13 mouse cellular contexts compared by ENCODE assay signal in the genomic region with DNA sequence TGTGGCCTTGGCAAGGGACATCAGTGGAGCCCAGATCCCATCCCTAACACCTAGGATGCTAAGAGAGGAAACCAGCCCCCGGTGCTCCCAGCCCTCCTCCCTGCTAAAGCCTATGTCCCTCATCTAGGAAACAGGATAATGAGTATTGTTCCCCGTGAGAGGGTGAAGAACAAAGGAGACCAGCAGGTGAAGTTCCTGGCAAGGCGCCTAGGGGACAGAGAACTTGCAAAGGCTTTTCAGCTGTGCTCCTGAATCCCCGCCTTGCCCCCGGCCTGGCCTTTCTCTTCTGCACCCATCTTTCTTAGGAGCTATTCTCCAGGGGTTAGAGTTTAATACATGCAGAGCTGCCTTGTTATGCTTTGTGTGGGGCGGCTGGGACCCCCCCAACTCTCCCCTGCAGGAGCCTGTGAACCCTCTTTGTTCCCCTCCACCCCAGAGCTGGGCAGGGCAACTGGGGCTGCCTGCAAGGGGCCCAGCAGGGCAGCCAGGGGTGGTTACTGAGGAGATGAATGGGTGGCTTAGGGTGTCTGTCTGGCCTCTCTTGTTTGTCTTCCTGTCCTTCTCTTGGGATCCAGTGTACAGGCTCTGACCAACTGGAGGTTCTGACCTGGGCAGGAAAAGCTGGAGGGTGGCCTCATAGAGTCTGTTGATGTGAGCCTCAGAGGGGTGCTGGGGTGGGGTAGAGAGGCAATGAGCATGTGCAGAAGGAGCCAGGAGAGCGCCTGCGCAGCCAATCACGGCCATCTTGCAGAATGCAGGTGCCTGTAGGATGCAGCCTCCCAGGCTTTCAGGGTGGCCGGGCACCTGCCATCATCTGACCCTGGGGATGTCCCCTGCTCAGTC. TPM values are rescaled to one million over a fixed set of nuclear protein-coding genes. Genes with fewer than 3 reads are reported as not detected.
A peak's percentile ranks its signal among the peaks of the same experiment; 100 is the strongest.
DNase-seq lines count a peak whose midpoint lies in the region; ATAC-seq lines count a peak whose summit lies in the region.
"Had no signal": no experiment of that assay in that cellular context is flagged by ENCODE, and none has a peak within 500 bp of the region (broad histone marks: within the 10 kb centered on the region; RNA-seq: fewer than 3 reads in every experiment).

No protein-coding gene starts in this region.

- H3K9me3 ChIP-seq in neural tube, embryonic 11.5 days (ENCODE audit: control insufficient read depth, low read length): no peaks in the 10 kb centered on the region
- H3K9me3 ChIP-seq in forebrain, embryonic 14.5 days (replicated peaks; ENCODE audit: control insufficient read depth, low read length): no peaks in the 10 kb centered on the region
- no peaks in the 10 kb centered on the region for H3K9me3 ChIP-seq in midbrain, embryonic 11.5 days (ENCODE audit: control insufficient read depth, low read length)
- H3K9me3 ChIP-seq: limb, embryonic 15.5 days had no signal

- H3K4me1 ChIP-seq in neural tube, embryonic 11.5 days (ENCODE audit: control insufficient read depth, insufficient read depth, low read length): peaks cover 44% of the 10 kb centered on the region
- peaks cover 21% of the 10 kb centered on the region for H3K4me1 ChIP-seq in forebrain, embryonic 14.5 days (ENCODE audit: control insufficient read depth, insufficient read depth, low read length)
- H3K4me1 ChIP-seq in midbrain, embryonic 11.5 days (ENCODE audit: control insufficient read depth, insufficient read depth, low read length): peaks cover 53% of the 10 kb centered on the region

- no peak for DNase-seq in neural tube, embryonic 11.5 days (ENCODE audit: low spot score)
- no peak for DNase-seq in neural tube, embryonic 10.5 days (ENCODE audit: extremely low spot score, low spot score)
- no peak for DNase-seq in forebrain, embryonic 14.5 days (ENCODE audit: low spot score)
- peak; percentile 89 for DNase-seq in midbrain, embryonic 11.5 days (ENCODE audit: low spot score, missing footprints)
- DNase-seq in urinary bladder, postnatal 36 days (ENCODE audit: low spot score in 2 of 2): no peak
- DNase-seq in B cell, adult 2 months: no peak
- DNase-seq: adrenal gland, postnatal 25 days; gastrocnemius, postnatal 25 days; kidney, postnatal 4 days; thymus, postnatal 4 days had no signal

- no peaks in the 10 kb centered on the region for H3K27me3 ChIP-seq in neural tube, embryonic 11.5 days (ENCODE audit: control insufficient read depth, insufficient read depth, low read length)
- H3K27me3 ChIP-seq in forebrain, embryonic 14.5 days (replicated peaks; ENCODE audit: control insufficient read depth, insufficient read depth, low read length): no peaks in the 10 kb centered on the region
- H3K27me3 ChIP-seq in midbrain, embryonic 11.5 days (ENCODE audit: control insufficient read depth, insufficient read depth, low read length): no peaks in the 10 kb centered on the region
- H3K27me3 ChIP-seq: limb, embryonic 15.5 days had no signal

- no peaks in the 10 kb centered on the region for H3K36me3 ChIP-seq in neural tube, embryonic 11.5 days (ENCODE audit: control insufficient read depth, insufficient read depth, low read length)
- 0 out of 2 replicates have a peak, but pooled peaks cover 3% of the 10 kb centered on the region for H3K36me3 ChIP-seq in forebrain, embryonic 14.5 days (ENCODE audit: control insufficient read depth, insufficient read depth, low read length)
- no peaks in the 10 kb centered on the region for H3K36me3 ChIP-seq in midbrain, embryonic 11.5 days (ENCODE audit: control insufficient read depth, insufficient read depth, low read length)

- no peak for ATAC-seq in neural tube, embryonic 11.5 days (ENCODE audit: insufficient read depth, low FRiP score, low TSS enrichment)
- no peak for ATAC-seq in forebrain, embryonic 14.5 days
- peak; percentile 79 for ATAC-seq in midbrain, embryonic 11.5 days (ENCODE audit: low FRiP score)
- ATAC-seq in activated CD4-positive, CD25-positive, alpha-beta regulatory T cell, adult 4 months: no peak

- no peak overlapping the region for H3K9ac ChIP-seq in neural tube, embryonic 11.5 days (ENCODE audit: low read length)
- H3K9ac ChIP-seq in forebrain, embryonic 14.5 days (ENCODE audit: low read length): peak overlapping the region; percentile 14
- peak overlapping the region; percentile 4 for H3K9ac ChIP-seq in midbrain, embryonic 11.5 days (ENCODE audit: low read length)
- H3K9ac ChIP-seq: limb, embryonic 15.5 days had no signal

- no peak overlapping the region for H3K4me3 ChIP-seq in neural tube, embryonic 11.5 days (ENCODE audit: low read depth, low read length)
- no peak overlapping the region for H3K4me3 ChIP-seq in forebrain, embryonic 14.5 days (ENCODE audit: low read depth, low read length)
- no peak overlapping the region for H3K4me3 ChIP-seq in midbrain, embryonic 11.5 days (ENCODE audit: low read depth, low read length)
- H3K4me3 ChIP-seq: left cerebral cortex, adult 2 months; limb, embryonic 15.5 days had no signal

- H3K4me2 ChIP-seq in neural tube, embryonic 11.5 days (ENCODE audit: low read depth): no peak overlapping the region
- no peak overlapping the region for H3K4me2 ChIP-seq in forebrain, embryonic 14.5 days (ENCODE audit: low read length)
- H3K4me2 ChIP-seq in midbrain, embryonic 11.5 days: no peak overlapping the region
- H3K4me2 ChIP-seq: limb, embryonic 15.5 days had no signal

- WGBS in neural tube, embryonic 11.5 days: 47% methylated on average over 10 of the region's 10 CpGs
- WGBS in forebrain, embryonic 14.5 days: 34% methylated on average over 10 of the region's 10 CpGs
- WGBS in midbrain, embryonic 11.5 days: 33% methylated on average over 10 of the region's 10 CpGs

- peak overlapping the region; percentile 45 for H3K27ac ChIP-seq in neural tube, embryonic 11.5 days (ENCODE audit: low read depth, low read length)
- H3K27ac ChIP-seq in forebrain, embryonic 14.5 days (ENCODE audit: low read depth, low read length): no peak overlapping the region
- peak overlapping the region; percentile 80 for H3K27ac ChIP-seq in midbrain, embryonic 11.5 days (ENCODE audit: low read depth, low read length)
- H3K27ac ChIP-seq: left cerebral cortex, adult 2 months; limb, embryonic 15.5 days had no signal

RNA-seq across cellular contexts. Expression of gene Glod4, which starts 16.9 kb away (rescaled TPM):
- polyA plus RNA-seq in neural tube, embryonic 11.5 days (2014; fragmentation: Nextera tagmentation; extraction: Ambion mirVana): 116 and 118 TPM in 2 replicates
- 137 and 144 TPM in 2 replicates for polyA plus RNA-seq in forebrain, embryonic 14.5 days (2014; fragmentation: Nextera tagmentation; extraction: Ambion mirVana)
- polyA plus RNA-seq in midbrain, embryonic 11.5 days (2014; fragmentation: Nextera tagmentation; extraction: Ambion mirVana): 131 and 138 TPM in 2 replicates
- polyA plus RNA-seq in activated CD4-positive, CD25-positive, alpha-beta regulatory T cell, adult 4 months (2017; shearing (Covaris generic)): 10 to 100 TPM; 82.6 to 96.9 TPM

RNA-seq across cellular contexts. Expression of gene Mrm3, which starts 16.9 kb away (rescaled TPM):
- polyA plus RNA-seq in neural tube, embryonic 11.5 days (2014; fragmentation: Nextera tagmentation; extraction: Ambion mirVana): 18.6 and 18.8 TPM in 2 replicates
- polyA plus RNA-seq in forebrain, embryonic 14.5 days (2014; fragmentation: Nextera tagmentation; extraction: Ambion mirVana): 21.6 and 23.8 TPM in 2 replicates
- 19.5 and 20.1 TPM in 2 replicates for polyA plus RNA-seq in midbrain, embryonic 11.5 days (2014; fragmentation: Nextera tagmentation; extraction: Ambion mirVana)
- 10 to 100 TPM in 1 of 2 experiments, 1 to 10 TPM in 1; 9.3 to 14.0 TPM for polyA plus RNA-seq in activated CD4-positive, CD25-positive, alpha-beta regulatory T cell, adult 4 months (2017; shearing (Covaris generic))

RNA-seq across cellular contexts. Expression of gene Gemin4, which starts 43.0 kb away (rescaled TPM):
- 37.9 and 43.6 TPM in 2 replicates for polyA plus RNA-seq in neural tube, embryonic 11.5 days (2014; fragmentation: Nextera tagmentation; extraction: Ambion mirVana)
- 25.0 and 25.7 TPM in 2 replicates for polyA plus RNA-seq in forebrain, embryonic 14.5 days (2014; fragmentation: Nextera tagmentation; extraction: Ambion mirVana)
- polyA plus RNA-seq in midbrain, embryonic 11.5 days (2014; fragmentation: Nextera tagmentation; extraction: Ambion mirVana): 31.1 and 42.8 TPM in 2 replicates
- polyA plus RNA-seq in activated CD4-positive, CD25-positive, alpha-beta regulatory T cell, adult 4 months (2017; shearing (Covaris generic)): 10 to 100 TPM in 1 of 2 experiments, 1 to 10 TPM in 1; 7.0 to 13.4 TPM

RNA-seq across cellular contexts. Expression of gene Dbil5, which starts 43.0 kb away (rescaled TPM):
- 0.46 TPM in 1 of 2 replicates, not detected in the other for polyA plus RNA-seq in neural tube, embryonic 11.5 days (2014; fragmentation: Nextera tagmentation; extraction: Ambion mirVana)
- polyA plus RNA-seq in forebrain, embryonic 14.5 days (2014; fragmentation: Nextera tagmentation; extraction: Ambion mirVana): not detected in 2 replicates
- polyA plus RNA-seq in midbrain, embryonic 11.5 days (2014; fragmentation: Nextera tagmentation; extraction: Ambion mirVana): 0.34 and 0.40 TPM in 2 replicates
- not detected for polyA plus RNA-seq in activated CD4-positive, CD25-positive, alpha-beta regulatory T cell, adult 4 months (2017; shearing (Covaris generic))
